Mouse (Mus musculus) myocyte (in vitro differentiated cells): ENCODE results near the gene L1td1. TPM values are rescaled to one million over a fixed set of nuclear protein-coding genes. Genes with fewer than 3 reads are reported as not detected.

ENCODE experiments used
- H3K27me3 ChIP-seq: one replicate; pipeline ENCODE4 v1.6.1; 2011; ENCODE audit not compliant: control insufficient read depth, insufficient read depth, insufficient read length
- H3K36me3 ChIP-seq: one replicate; pipeline ENCODE4 v1.6.1; 2011; ENCODE audit not compliant: control insufficient read depth, insufficient read depth
- H3K4me2 ChIP-seq: one replicate; pipeline ENCODE4 v1.6.1; 2011; ENCODE audit warnings: low read depth, control low read depth
- H3K4me3 ChIP-seq: one replicate; pipeline ENCODE4 v1.5.1; 2011; ENCODE audit warnings: mild to moderate bottlenecking, control low read depth, moderate library complexity
- H3K79me2 ChIP-seq: one replicate; pipeline ENCODE4 v1.6.1; 2011; ENCODE audit not compliant: control insufficient read depth, insufficient read depth
- H3ac ChIP-seq: one replicate; pipeline ENCODE4 v1.6.1; 2011; ENCODE audit not compliant: control insufficient read depth, insufficient read length
- CEBPB ChIP-seq: IDR thresholded peaks from 2 replicates; pipeline ENCODE4 v1.6.1; 2011; ENCODE audit warnings: mild to moderate bottlenecking, moderate library complexity; ENCODE audit not compliant: poor library complexity, insufficient read depth, severe bottlenecking
- E2F4 ChIP-seq: IDR thresholded peaks from one replicate; pipeline ENCODE4 v1.6.1; 2011; ENCODE audit warnings: mild to moderate bottlenecking, control low read depth, moderate library complexity; ENCODE audit not compliant: insufficient read depth
- MAX ChIP-seq: IDR thresholded peaks from one replicate; pipeline ENCODE4 v1.6.1; 2011; ENCODE audit warnings: low read depth, mild to moderate bottlenecking, control low read depth
- MYOD1 ChIP-seq, 3 experiments: IDR thresholded peaks; one replicate each; pipeline ENCODE4 v1.6.1; 2011; ENCODE audit warnings: control low read depth in 2 of 3, low read depth in 2 of 3, mild to moderate bottlenecking in 2 of 3, moderate library complexity in 1 of 3; ENCODE audit not compliant: insufficient read length in 2 of 3, control insufficient read depth in 1 of 3
- MYOG ChIP-seq, 3 experiments: IDR thresholded peaks; one replicate each; pipeline ENCODE4 v1.6.1; 2011; ENCODE audit warnings: control low read depth in 2 of 3, low read depth in 2 of 3, mild to moderate bottlenecking in 2 of 3; ENCODE audit not compliant: insufficient read length in 2 of 3, control insufficient read depth in 1 of 3, insufficient read depth in 1 of 3
- POLR2A ChIP-seq: IDR thresholded peaks from one replicate; pipeline ENCODE4 v1.6.1; 2011; ENCODE audit warnings: low read depth, mild to moderate bottlenecking, control low read depth, moderate library complexity; ENCODE audit not compliant: insufficient read length
- POLR2AphosphoS2 ChIP-seq: IDR thresholded peaks from one replicate; pipeline ENCODE4 v1.6.1; 2011; ENCODE audit warnings: low read depth, control low read depth; ENCODE audit not compliant: insufficient read length
- REST ChIP-seq: IDR thresholded peaks from one replicate; pipeline ENCODE4 v1.6.1; 2011; ENCODE audit warnings: mild to moderate bottlenecking, control low read depth, moderate library complexity; ENCODE audit not compliant: insufficient read depth, insufficient read length
- SRF ChIP-seq: IDR thresholded peaks from one replicate; pipeline ENCODE4 v1.6.1; 2011; ENCODE audit warnings: low read depth; ENCODE audit not compliant: control insufficient read depth, insufficient read length
- TCF12 ChIP-seq: IDR thresholded peaks from one replicate; pipeline ENCODE4 v1.6.1; 2011; ENCODE audit warnings: mild to moderate bottlenecking, control low read depth; ENCODE audit not compliant: poor library complexity, insufficient read depth, severe bottlenecking
- TCF3 ChIP-seq: IDR thresholded peaks from one replicate; pipeline ENCODE4 v1.6.1; 2011; ENCODE audit warnings: low read depth, control low read depth; ENCODE audit not compliant: insufficient read length
- USF1 ChIP-seq: IDR thresholded peaks from one replicate; pipeline ENCODE4 v1.6.1; 2011; ENCODE audit warnings: low read depth, mild to moderate bottlenecking, control low read depth, moderate library complexity
- polyA plus RNA-seq: library from polyadenylated mRNA; unstranded; fragments of >200 nt; fragmentation: generic; extraction: Trizol; gene quantifications from one replicate; pipeline ENCODE4 v1.2.1, GENCODE M21; 2012; ENCODE audit warnings: missing spikeins

L1td1 gene
- polyA plus RNA-seq, 1 experiment, result not detected

- Histone ChIP-seq H3K79me2 (no peaks in the 10 kb centered on the region), H3K4me2 (no peak overlapping the region), H3K27me3 (no peaks in the 10 kb centered on the region), H3K36me3 (no peaks in the 10 kb centered on the region), H3ac (no peak overlapping the region), H3K4me3 (no peak overlapping the region)
- no peak for TF ChIP-seq REST
- no peak for TF ChIP-seq E2F4
- TF ChIP-seq TCF3, result no peak
- TF ChIP-seq USF1, result no peak
- TF ChIP-seq SRF, result no peak
- TF ChIP-seq TCF12, result no peak
- no peak for TF ChIP-seq POLR2AphosphoS2
- no peak for TF ChIP-seq MYOG (IDR thresholded peaks at IDR 0.05; ENCODE audit: control insufficient read depth in 1 of 3, insufficient read depth in 1 of 3, insufficient read length in 2 of 3, low read depth in 2 of 3)
- no peak for TF ChIP-seq MYOD1 (IDR thresholded peaks at IDR 0.05; ENCODE audit: control insufficient read depth in 1 of 3, insufficient read length in 2 of 3, low read depth in 2 of 3)
These were observed 24.2 kb upstream of the L1td1 start for GRCm38 (mm10) chr4:98702201-98702894.

- no peak for TF ChIP-seq USF1
- no peak for TF ChIP-seq CEBPB
- TF ChIP-seq MYOG (IDR thresholded peaks at IDR 0.05; ENCODE audit: control insufficient read depth in 1 of 3, insufficient read depth in 1 of 3, insufficient read length in 2 of 3, low read depth in 2 of 3), result no peak
- no peak for TF ChIP-seq MAX
- no peak for TF ChIP-seq TCF3
- TF ChIP-seq MYOD1 (IDR thresholded peaks at IDR 0.05; ENCODE audit: control insufficient read depth in 1 of 3, insufficient read length in 2 of 3, low read depth in 2 of 3), result no peak
- TF ChIP-seq POLR2A, result no peak
- no peak for TF ChIP-seq E2F4
- no peak for TF ChIP-seq SRF
- no peak for TF ChIP-seq REST
- no peak for TF ChIP-seq POLR2AphosphoS2
- TF ChIP-seq TCF12, result no peak
- no peak overlapping the region for H3ac ChIP-seq
- H3K79me2 ChIP-seq, result no peaks in the 10 kb centered on the region
- no peak overlapping the region for H3K4me3 ChIP-seq
- no peak overlapping the region for H3K4me2 ChIP-seq
- no peaks in the 10 kb centered on the region for H3K27me3 ChIP-seq
- H3K36me3 ChIP-seq, result no peaks in the 10 kb centered on the region
These were observed 15.6 kb upstream of the L1td1 start for GRCm38 (mm10) chr4:98710891-98711290.

GRCm38 (mm10) chr4:98717735-98718546 lies 8.6 kb upstream of the L1td1 start:
- no peak for TF ChIP-seq SRF
- no peak for TF ChIP-seq POLR2A
- TF ChIP-seq CEBPB, result no peak
- no peak for TF ChIP-seq MYOG (IDR thresholded peaks at IDR 0.05; ENCODE audit: control insufficient read depth in 1 of 3, insufficient read depth in 1 of 3, insufficient read length in 2 of 3, low read depth in 2 of 3)
- TF ChIP-seq MAX, result no peak
- no peak for TF ChIP-seq POLR2AphosphoS2
- no peak for TF ChIP-seq MYOD1 (IDR thresholded peaks at IDR 0.05; ENCODE audit: control insufficient read depth in 1 of 3, insufficient read length in 2 of 3, low read depth in 2 of 3)
- no peak for TF ChIP-seq TCF3
- no peak for TF ChIP-seq E2F4
- Histone ChIP-seq H3K4me3 (no peak overlapping the region), H3K36me3 (no peaks in the 10 kb centered on the region), H3K4me2 (no peak overlapping the region), H3ac (no peak overlapping the region), H3K27me3 (no peaks in the 10 kb centered on the region), H3K79me2 (no peaks in the 10 kb centered on the region)

- Histone ChIP-seq H3K4me2 (no peak overlapping the region), H3K4me3 (no peak overlapping the region), H3ac (no peak overlapping the region), H3K36me3 (no peaks in the 10 kb centered on the region), H3K79me2 (no peaks in the 10 kb centered on the region), H3K27me3 (no peaks in the 10 kb centered on the region)
- TF ChIP-seq MAX, result no peak
- TF ChIP-seq POLR2A, result no peak
- no peak for TF ChIP-seq MYOD1 (IDR thresholded peaks at IDR 0.05; ENCODE audit: control insufficient read depth in 1 of 3, insufficient read length in 2 of 3, low read depth in 2 of 3)
- TF ChIP-seq TCF12, result no peak
- no peak for TF ChIP-seq MYOG (IDR thresholded peaks at IDR 0.05; ENCODE audit: control insufficient read depth in 1 of 3, insufficient read depth in 1 of 3, insufficient read length in 2 of 3, low read depth in 2 of 3)
- no peak for TF ChIP-seq SRF
- no peak for TF ChIP-seq TCF3
- no peak for TF ChIP-seq POLR2AphosphoS2
- no peak for TF ChIP-seq E2F4
- TF ChIP-seq REST, result no peak
- TF ChIP-seq USF1, result no peak
- TF ChIP-seq CEBPB, result no peak
These were observed 8.0 kb upstream of the L1td1 start for GRCm38 (mm10) chr4:98718547-98718917.
